Mouse (Mus musculus) 3T3-L1 (cell line): ENCODE measurements around the gene Safb2.

ENCODE experiments used
- DNase-seq: peaks from one replicate; pipeline ENCODE4 v3.0.0-alpha.2; 2015; ENCODE audit warnings: low read depth, low spot score

Safb2 gene

DNA sequence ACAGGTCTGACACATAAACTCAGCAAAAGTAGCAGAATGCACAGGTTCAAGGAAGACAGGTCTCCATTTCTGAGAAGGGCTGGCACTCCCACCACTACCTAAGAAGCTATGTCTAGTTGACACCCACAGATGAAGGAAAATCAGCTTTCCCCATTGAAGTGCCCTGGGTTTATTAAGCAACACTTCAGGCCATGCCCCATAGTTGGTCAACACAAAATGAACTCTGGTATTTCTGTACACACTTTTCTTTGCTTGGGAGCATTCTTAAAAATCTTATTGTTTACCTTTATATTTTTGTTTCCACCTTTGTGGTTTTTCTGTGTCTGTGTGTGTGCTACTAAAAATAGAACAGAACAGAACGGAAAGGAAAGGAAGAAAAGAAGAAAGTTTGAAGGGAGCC, 24.3 kb downstream of the Safb2 start:
- DNase-seq, result no peak

DNA sequence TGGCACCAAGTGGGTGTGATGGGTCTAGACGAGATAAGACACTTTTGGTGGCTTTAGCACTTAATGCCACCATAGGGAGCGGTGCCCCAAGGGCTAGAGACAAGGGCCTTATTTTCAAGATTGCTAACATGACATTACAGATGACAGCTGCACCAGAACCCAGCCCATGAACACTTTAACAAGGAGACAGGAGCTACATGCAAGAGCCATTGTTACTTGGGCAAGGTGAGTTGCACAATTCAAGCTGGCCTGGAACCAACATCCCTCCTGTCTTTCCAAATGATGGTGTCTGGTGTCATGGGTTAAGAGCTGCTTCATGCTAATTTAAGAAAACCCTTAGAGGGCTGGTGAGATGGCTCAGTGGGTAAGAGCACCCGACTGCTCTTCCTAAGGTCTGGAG, 25.0 kb downstream of the Safb2 start:
- DNase-seq, result peak; percentile 41

DNA sequence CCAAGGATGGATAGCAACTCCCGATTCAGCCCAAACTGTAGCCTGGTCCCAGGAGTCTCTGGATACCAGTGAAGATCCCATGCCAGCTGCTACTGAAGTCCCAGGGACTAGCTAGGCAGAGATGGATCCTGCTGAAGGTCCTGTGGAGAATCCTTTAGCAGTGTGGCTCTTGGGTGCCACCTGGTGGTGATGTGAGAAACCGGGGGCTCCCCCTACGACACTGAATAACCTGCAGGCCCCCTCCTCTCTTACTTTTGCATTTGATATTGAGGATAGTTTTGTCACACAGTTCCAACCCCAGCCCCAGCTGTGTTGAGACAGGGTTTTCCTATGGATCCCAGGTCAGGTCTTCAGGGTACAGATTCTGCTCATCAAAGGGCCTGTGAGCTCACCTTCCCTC, 25.9 kb downstream of the Safb2 start:
- peak; percentile 77 for DNase-seq

DNA sequence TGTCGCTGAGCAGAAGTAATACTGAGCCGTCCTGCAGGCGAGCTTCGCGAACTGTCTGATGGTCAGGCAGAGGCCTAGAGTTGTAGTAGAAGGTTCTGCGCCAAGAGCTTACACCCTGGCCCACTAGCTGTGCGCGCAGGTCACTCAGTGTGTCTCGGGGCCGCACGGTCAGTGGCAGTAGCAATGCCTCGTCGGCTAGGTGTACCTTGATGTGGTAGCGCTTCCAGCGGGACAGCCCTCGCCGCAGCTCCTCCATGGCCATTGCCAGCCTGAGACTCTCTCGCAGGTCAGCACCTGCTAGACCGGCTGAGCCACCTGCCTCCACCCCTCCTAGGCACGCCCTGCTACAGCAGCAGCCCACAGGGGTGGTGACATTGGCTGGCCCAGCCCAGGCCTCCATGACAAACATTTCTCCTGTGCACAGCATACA, 30.2 kb downstream of the Safb2 start, which contains the start of gene Gm20219:
Gm20219 (minus strand) TSS at position 266 of the 430 bp plus-strand sequence.
- no peak for DNase-seq

DNA sequence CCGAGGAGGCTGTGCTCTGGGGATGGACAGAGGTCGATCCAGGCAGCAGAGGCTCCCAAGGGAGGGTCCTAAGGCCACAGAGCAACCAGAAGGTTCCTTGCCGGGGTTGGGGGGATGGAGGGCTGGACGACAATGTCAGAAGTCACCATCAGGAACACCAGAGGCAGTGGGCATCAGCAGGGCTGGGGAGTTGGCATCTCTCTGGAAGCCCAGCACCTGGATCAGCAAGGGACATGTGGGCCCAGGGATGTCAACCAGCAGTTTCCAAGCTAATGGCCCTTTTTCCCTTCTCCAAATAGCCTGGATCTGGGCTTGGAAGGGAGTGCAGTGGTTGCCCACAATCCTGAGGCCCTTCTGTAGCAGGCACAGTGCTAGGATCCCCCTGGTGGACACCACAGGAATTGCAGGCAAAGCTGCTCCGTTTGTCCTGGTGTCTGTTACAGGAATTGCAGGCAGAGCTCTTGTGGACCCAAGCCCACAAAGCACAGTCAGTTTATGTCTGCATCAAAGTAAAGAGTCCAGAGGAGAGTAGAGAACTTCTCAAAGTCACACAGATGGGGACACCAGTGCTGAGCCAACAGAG, 31.5 kb downstream of the Safb2 start:
- peak; percentile 91 for DNase-seq

DNA sequence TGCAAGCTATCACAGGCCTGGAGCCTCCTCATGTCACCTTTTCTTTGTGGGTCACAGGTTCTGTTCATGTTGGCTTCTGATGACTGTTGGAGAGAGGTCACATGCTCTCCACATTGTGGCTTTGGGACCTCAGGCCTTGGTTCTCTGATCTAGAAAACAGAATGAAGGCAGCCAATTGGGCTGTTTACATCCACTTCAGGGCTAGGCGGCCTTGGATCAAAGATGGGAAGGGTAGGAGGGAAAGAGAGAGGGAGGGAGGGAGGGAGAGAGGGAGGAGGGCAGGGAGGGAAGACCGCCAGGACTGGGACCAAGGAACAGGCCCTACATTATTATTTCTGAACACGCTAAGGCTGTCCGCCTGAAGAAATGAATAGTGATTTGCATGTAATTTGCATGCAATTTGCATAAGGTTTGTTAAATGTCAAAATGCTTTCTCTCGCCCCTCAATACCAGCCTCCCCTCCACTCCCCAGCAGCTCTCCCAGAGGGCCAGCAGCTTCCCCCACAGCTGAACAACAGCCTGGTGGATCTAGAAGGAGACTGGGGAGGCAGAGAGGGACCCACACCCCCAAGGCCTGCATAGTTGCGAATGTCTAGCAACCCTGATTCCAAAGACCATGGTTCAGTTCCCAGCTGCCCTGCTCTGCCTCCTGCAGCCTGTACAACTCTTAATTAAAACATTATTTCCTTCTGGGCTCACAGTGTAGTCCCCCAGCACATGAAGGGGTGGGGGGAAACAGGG, 32.4 kb downstream of the Safb2 start:
- no peak for DNase-seq

DNA sequence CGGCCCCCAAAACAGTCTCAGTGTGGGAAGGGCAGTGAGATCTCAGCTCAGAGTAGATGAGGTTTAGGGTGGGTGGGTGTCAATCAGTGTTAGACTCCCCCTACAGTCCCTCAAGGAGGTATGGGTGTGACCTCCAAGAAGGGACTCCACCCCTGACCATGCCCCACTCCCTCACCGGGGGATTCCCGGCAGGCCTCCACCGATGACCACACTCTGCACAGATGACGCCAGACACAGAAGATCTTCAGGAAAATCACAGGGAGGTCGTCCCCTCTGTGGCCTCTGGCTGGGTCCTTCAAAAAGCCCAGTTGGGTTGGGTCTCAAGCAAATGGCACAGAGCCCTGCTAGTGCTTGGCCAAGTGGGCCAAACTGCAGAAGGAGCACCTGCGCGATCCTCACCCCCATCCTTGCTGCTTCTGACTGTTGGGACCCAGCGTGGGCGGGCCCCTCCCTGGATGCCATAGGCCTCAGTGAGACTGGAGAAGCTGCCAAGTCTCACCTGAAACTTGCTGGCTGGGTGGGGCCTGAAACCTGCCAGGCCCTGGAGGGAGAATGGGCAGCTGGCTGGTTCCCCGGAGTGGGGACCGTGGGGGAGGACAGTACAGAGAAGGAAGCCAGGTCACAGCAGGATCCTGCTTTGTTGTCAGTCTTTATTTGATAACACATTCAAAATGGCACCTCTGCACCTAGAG, 33.5 kb downstream of the Safb2 start:
- no peak for DNase-seq

DNA sequence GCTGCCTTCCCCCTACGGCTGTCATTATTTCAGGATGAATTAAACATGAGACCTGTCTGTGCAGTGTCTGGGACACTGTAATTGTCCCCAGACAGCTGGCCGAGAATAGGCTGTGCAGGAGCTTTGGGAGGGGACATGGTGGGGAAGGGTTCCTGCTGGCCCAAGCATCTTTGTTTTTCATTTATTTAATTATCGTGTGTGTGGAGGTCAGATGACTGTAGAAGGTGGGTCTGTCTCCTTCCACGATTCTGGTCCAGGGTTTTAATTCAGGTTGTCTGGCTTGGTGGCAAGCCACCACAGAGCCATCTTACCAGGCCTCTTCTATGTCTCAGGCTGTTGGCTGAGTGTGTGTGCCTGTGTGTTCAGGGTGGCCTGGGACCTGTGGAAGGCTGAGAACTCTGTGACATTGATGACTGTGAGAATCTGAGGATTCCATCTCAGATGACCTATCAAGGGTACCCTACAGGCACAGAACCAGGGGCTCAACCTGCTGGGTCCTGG, 35.7 kb downstream of the Safb2 start:
- DNase-seq, result no peak

DNA sequence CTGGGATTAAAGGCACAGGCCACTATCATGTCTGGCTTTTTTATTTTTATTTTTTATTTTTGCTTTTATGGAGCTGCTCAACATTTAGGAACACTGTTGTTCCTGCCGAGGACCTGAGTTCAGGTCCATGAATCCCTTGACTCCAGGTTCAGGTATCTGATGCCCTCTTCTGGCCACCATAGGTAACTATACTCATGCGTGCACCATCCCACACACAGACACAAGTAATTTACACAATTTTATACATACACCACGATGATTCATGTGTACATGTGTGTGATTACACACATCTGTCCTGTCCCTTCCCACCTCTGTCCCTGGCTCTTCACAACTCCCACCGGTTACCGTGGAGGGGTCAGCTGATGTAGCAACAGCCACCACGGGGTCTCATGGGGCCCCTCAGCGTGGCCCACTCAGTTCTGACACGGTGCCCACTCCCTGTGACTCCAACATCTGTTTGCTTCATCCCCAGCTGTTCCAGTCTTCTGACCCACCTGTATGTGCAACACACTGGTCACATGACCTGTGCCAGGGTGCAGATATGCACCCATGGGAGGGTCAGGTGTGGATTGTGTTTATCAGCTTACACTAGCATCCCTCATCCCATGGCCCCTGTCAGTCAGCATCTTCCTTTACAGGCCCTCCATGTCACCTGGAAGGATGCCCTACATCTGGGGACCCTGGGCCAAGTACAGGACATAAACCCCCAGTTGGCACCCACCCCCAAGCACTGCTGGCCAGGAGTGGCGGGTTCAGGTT, 36.4 kb downstream of the Safb2 start:
- peak; percentile 32 for DNase-seq

DNA sequence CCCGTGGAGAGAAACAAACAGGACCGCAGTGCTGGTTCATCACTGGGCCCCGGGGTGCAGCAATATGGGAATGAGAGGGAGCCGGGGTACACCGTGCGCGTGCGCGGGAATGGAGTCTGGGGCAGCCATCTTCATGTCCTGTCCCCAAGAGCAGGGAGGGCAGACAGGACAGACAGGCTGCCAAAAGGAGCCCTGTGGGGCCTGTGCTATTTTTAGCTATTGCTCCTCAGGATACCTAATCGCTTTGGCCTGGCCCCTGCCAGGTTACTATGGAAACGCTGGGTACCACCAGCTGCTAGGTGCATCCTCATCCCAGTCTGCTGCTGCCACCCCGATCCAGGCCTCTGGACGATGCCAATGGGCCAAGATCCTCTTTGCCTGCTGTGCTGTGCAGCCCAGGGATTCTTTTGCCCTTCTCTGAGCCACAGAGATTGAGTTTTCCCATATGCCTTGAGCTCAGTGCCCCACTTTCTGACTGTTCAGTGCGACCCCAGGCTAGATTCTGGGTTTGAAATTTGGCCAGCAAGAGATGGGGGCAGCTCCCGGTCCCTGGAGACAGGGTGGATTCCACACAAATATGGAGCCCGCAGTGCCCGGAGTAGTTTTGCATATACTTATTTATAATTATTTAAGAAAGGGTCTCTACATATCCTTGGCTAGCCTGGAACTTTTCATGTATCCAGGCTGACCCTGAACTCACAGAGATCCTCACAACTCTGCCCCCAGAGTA, 37.1 kb downstream of the Safb2 start:
- no peak for DNase-seq

DNA sequence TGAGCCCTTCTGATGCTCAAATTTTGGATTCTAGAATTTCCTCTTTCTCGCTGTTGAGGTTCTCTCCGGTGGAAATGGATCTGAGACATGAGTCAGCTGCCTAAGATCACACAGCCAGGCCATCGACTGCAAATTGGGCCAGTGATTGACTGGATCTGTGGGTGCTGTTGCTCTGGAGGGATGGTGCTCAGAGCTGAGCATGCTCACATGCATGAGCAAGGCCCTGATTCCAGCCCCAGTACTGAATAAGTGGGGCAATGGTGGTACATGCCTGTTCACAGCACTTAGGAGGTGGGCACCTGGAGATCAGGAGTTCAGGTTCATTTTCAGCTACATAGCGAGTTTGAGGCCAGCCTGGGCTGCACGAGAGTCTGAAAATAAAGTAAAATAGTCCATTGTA, 37.8 kb downstream of the Safb2 start:
- DNase-seq, result no peak

DNA sequence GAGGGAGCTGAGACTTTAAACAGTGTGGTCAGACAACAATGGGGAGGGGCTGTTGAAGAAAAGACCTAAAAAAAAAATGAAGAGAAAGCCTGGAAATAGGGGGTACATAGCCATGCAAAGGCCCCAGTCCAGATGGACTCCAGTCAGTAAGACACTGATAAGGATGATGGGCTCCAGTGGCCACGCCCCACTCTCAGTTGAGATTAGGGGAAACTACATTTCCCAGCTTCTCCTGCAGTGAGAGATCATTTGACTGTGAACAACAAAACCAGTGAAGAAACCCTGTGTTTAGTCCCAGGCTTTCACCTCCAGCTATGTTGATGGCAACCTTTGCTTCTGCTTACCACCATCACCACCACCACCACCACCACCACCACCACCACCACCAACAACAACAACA, 38.4 kb downstream of the Safb2 start:
- no peak for DNase-seq

DNA sequence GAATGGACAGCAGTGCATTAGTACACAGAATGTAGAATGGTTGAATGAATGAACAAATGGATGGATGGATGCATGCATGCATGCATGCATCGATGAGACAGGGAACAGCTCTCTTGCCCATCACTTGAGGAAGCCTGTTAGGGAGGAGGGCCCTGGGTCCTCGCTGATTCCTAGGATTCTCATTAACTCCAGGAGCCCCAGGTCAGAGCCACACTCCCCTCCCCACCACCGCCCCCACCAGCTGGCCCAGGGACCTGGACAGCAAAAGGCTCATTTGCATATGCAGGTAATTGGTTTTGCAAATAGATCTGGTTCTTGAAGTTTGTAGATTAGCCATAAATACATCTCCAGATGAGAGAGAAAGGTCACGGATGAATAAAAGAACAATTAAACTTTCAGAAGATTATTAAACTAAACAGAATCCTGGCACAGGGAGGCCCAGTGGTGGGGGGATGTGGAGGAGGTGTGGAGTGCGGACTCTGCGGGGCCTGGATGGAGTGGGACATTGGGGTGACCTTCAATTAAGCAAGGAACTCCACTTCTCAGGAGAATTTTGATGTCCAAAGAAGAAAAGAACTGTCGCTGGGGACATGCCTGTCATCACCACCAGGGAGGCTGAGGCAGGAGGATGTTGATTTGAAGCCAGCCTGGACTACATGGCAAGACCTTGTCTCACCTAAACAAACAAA, 39.5 kb downstream of the Safb2 start:
- DNase-seq, result no peak

DNA sequence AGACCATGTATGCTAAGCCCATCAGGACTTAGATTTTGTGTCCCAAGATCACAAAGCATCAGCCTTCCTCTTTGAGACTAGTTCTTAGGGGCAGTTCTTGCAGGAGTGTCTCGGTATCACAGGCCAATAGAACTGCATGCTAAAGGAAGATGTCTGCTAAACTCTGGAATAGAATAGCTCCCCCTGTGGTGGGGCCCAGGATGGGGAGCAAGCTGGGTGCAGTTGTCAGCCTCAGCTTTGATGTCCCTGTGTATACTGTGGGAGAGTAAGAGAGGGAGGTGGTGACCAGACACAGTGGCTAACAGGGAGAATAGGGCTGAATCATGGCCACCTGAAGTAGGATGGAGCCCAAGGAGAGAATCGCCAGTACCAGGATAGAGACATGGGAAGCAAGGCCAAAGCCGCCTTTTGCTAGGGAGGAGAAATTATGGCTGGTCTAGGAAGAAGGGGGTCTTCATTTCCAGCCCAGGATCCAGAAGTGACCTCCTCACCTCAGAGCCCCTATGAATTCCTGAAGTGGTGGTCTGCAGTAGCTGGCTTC, 40.6 kb downstream of the Safb2 start:
- no peak for DNase-seq

DNA sequence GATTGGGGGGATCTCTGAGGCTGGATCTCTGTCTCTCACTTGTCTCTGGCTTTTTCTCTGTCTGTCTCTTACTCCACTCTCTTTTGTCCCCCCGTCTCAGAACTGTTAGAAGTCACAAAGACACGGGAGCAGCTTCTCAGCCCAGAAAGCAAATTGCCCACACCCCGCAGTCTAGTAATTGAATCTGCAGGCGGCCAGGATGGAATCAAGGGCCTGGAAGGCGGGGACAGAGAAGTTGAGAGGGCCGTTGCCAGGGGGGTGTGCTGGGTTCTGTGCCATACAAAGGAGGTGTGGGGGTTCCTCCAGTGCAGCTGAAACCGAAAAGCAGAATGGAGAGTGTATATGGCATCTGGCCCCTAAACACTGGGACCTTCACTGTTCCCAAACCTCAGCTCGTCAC, 41.6 kb downstream of the Safb2 start:
- DNase-seq, result no peak

DNA sequence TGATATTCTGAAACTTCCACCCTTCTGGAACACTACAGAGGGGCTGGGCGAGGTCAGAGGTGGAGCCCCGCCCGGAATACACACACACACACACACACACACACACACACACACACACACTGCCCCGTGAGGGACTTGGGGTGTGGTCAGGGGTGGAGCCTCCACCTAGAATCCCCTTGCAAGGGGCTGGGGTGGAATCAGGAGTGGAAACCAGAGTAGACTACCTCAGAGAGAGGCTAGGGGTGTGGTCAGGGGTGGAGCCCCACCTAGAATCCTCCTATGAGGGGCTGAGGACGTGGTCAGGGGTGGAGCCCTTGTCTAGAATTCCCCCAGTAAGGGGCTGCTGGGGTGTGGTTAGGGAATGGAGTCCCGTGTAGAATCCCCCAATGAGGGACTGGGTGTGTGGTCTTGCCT, 43.8 kb downstream of the Safb2 start:
- DNase-seq, result no peak

DNA sequence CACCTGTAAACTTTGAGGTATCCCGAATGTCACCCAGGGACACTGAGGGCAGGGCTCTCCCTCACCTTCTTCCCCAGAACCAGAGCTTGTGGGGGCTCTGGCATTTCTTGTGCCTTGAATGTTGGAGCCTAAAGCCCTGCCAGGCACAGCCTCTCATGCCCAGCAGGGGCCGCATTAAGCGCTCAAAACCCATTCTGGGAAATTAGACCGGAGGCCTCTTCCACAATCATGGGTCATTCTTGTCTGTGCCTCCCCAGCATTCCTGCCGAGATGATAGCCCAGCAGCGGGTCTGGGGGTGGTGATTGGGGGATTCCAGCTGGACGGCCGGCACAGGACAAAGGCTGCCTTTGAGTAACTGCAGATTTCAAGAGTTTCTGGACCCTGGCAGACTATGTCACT, 46.5 kb downstream of the Safb2 start:
- DNase-seq, result no peak

DNA sequence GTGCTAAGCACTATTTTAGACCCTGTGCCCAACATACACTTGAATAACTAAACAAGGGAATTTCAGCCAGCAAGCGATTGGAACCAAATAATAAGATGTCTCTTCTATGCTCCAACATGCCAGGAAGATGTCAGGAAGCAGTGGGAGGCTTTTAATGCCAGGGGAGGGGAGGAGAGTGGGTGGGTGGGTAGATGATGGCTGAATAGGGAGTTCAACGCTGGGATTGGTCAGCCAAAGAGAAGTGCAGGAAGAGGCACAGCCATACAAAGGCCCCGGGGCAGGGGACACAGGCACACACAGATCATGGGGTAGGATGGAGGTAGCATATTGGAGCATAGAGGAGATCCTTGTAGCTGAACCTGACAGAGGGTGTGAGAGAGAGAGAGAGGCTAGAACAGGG, 47.5 kb downstream of the Safb2 start:
- DNase-seq, result no peak

DNA sequence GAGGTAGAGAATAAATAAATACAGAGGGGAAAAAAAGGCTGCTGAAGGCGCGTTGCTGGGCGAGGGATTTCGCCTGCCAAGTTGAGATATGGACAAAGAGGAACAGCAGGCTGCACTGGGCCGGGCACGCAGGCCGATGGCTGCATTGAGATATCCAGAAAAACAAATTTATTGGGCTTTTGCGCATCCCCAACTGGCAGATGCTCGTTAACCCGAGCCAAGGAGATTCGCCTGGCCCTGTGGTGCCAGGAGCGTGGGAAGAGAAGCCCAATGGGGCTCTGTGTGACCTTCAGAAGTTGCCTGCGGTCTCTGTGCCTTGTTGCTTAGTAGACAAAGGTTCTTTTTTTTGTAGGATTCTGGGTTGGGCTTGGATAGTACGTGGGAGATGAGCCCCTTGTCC, 48.2 kb downstream of the Safb2 start:
- no peak for DNase-seq

DNA sequence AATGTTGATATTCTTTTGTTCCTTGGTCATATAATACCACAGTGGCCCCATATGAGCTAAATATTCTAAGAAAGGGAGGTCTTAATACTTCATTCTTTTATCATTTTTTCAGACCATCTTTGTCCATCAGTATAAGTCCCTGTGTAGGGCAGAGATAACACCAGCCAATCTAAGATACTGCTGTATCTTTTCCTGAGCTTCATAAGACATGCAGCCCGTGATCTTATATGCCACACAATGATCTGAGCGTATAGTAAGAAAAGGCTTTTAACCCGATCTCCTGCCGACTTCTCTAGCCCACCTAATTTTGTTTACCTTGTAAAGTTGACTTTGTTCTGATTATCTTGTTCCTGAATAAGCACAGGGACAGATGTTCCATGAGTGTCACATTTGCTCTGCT, 59.4 kb downstream of the Safb2 start:
- no peak for DNase-seq
